ENCODE assay signal across 7 mouse cellular contexts in the genomic region with DNA sequence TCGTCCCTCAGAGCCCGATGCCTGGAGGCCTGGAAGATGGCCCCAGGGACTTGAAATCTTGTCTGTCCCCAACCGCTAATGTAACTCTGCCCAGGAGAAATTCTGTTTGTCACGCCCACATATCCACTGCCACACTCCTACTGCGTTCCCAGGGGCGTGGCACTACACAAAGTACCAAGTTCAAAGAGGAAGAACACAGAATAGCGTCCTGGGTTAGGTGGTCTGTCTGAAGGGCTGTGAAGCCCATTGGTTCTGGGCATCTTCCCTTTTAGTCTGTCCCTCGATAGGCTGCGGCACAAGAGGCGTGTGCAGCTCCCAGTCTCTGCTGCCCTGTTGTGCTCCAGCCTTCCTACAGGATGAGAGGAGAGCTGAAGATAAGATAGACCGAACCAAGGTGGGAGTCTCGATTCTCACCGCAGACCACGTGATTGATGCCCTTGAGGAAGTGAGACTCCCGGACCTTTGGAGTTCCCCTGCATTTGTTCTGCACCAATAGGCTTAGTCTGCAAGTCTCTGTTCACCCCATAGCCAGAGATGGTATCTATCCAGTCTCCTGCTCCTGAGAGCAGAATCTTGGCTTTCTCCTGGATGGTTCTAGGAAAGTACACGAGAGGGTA. TPM values are rescaled to one million over a fixed set of nuclear protein-coding genes. Genes with fewer than 3 reads are reported as not detected.
DNase-seq lines count a peak whose midpoint lies in the region; ATAC-seq and TF ChIP-seq lines count a peak whose summit lies in the region.

No protein-coding gene starts in this region.

- H3K79me3 ChIP-seq in C2C12 (ENCODE audit: low read depth), result no peaks in the 10 kb centered on the region

- H3K36me3 ChIP-seq in C2C12 (ENCODE audit: control insufficient read depth, insufficient read depth), result no peaks in the 10 kb centered on the region
- no peaks in the 10 kb centered on the region for H3K36me3 ChIP-seq in hindbrain, postnatal 0 days (ENCODE audit: insufficient read depth, low read length)
- H3K36me3 ChIP-seq in liver, embryonic 14.5 days (replicated peaks; ENCODE audit: control insufficient read depth, insufficient read depth, low read depth), result no peaks in the 10 kb centered on the region

- no peak for TF ChIP-seq POLR2A in olfactory bulb, adult 2 months (IDR thresholded peaks at IDR 0.05; ENCODE audit: insufficient read depth, low read depth, low read length)

- peak overlapping the region; percentile 36 for H3ac ChIP-seq in C2C12 (ENCODE audit: control insufficient read depth, insufficient read length, low read depth)

- H3K9me3 ChIP-seq in hindbrain, postnatal 0 days (ENCODE audit: low read length), result no peaks in the 10 kb centered on the region
- no peaks in the 10 kb centered on the region for H3K9me3 ChIP-seq in liver, embryonic 14.5 days (ENCODE audit: control insufficient read depth, low read length)

- H3K4me2 ChIP-seq in hindbrain, postnatal 0 days (ENCODE audit: low read depth, low read length), result peak overlapping the region; percentile 95
- H3K4me2 ChIP-seq in liver, embryonic 14.5 days (ENCODE audit: low read depth), result peak overlapping the region; percentile 88

- no peaks in the 10 kb centered on the region for H3K27me3 ChIP-seq in C2C12 (ENCODE audit: control insufficient read depth, insufficient read depth, insufficient read length)
- H3K27me3 ChIP-seq in hindbrain, postnatal 0 days (ENCODE audit: insufficient read depth, low read length), result no peaks in the 10 kb centered on the region; the same call in 1 of the 2 replicates
- H3K27me3 ChIP-seq in liver, embryonic 14.5 days (ENCODE audit: control insufficient read depth, insufficient read depth, low read length), result peaks cover 11% of the 10 kb centered on the region

- ATAC-seq in hindbrain, postnatal 0 days, result peak; percentile 42
- ATAC-seq in liver, embryonic 14.5 days (ENCODE audit: insufficient read depth), result no peak

- TF ChIP-seq EP300 in liver, embryonic 14.5 days (IDR thresholded peaks at IDR 0.05; ENCODE audit: low read depth), result no peak

- peaks cover 5% of the 10 kb centered on the region; the same call in 1 of the 2 replicates for H3K4me1 ChIP-seq in hindbrain, postnatal 0 days (ENCODE audit: insufficient read depth, low read length)
- H3K4me1 ChIP-seq in liver, embryonic 14.5 days (replicated peaks; ENCODE audit: control insufficient read depth in 2 of 2, insufficient read depth in 2 of 2, low read length in 1 of 2), result peaks cover 12 to 13% of the 10 kb centered on the region in 2 experiments; a peak in 3 of 4 replicates
- peaks cover 9% of the 10 kb centered on the region for H3K4me1 ChIP-seq in olfactory bulb, adult 2 months (ENCODE audit: control insufficient read depth, insufficient read depth, low read length)

- no peaks in the 10 kb centered on the region for H3K79me2 ChIP-seq in C2C12 (ENCODE audit: control insufficient read depth, insufficient read depth)

- TF ChIP-seq CTCF in C2C12 (IDR thresholded peaks at IDR 0.05; ENCODE audit: control insufficient read depth, insufficient read depth, insufficient read length), result no peak
- TF ChIP-seq CTCF in hindbrain, postnatal 0 days (IDR thresholded peaks at IDR 0.05; ENCODE audit: low read depth), result no peak
- TF ChIP-seq CTCF in liver, embryonic 14.5 days (IDR thresholded peaks at IDR 0.05; ENCODE audit: low read depth), result no peak
- TF ChIP-seq CTCF in olfactory bulb, adult 2 months (IDR thresholded peaks at IDR 0.05; ENCODE audit: insufficient read depth, low read depth, low read length), result no peak

- H3K27ac ChIP-seq in hindbrain, postnatal 0 days, result peak overlapping the region; percentile 75
- H3K27ac ChIP-seq in liver, embryonic 14.5 days, result no peak overlapping the region
- H3K27ac ChIP-seq in olfactory bulb, adult 2 months (ENCODE audit: insufficient read depth, low read depth, low read length), result no peak overlapping the region

- WGBS in hindbrain, postnatal 0 days, result 3% methylated on average over 16 of the region's 16 CpGs
- 1% methylated on average over 16 of the region's 16 CpGs for WGBS in liver, embryonic 14.5 days (ENCODE audit: insufficient replicate concordance)
- WGBS in olfactory bulb, adult 2 months, result 2% methylated on average over 16 of the region's 16 CpGs

- peak; percentile 92 for DNase-seq in 416B (ENCODE audit: low read depth)
- DNase-seq in embryo, embryonic 9.5 days (ENCODE audit: extremely low spot score), result peak; percentile 32
- DNase-seq in hindbrain, postnatal 0 days (ENCODE audit: low spot score), result peak; percentile 44
- DNase-seq in liver, embryonic 14.5 days (ENCODE audit: low read depth in 3 of 3, low spot score in 3 of 3), result no peak
- DNase-seq in cerebellum, adult 18-20 months, result no peak

- peak overlapping the region; percentile 83 for H3K9ac ChIP-seq in hindbrain, postnatal 0 days (replicated peaks; ENCODE audit: low read length)
- peak overlapping the region; percentile 0; the same call in 1 of the 2 replicates for H3K9ac ChIP-seq in liver, embryonic 14.5 days (replicated peaks)

- H3K4me3 ChIP-seq in C2C12 (ENCODE audit: insufficient read depth, poor library complexity, severe bottlenecking), result peak overlapping the region; percentile 56
- peak overlapping the region; percentile 89 for H3K4me3 ChIP-seq in hindbrain, postnatal 0 days (ENCODE audit: low read length)
- peak overlapping the region; percentile 65 to 66 for H3K4me3 ChIP-seq in liver, embryonic 14.5 days (ENCODE audit: insufficient read depth in 1 of 2, low read depth in 2 of 2, low read length in 2 of 2)
- H3K4me3 ChIP-seq in olfactory bulb, adult 2 months (ENCODE audit: insufficient read depth, low read depth, low read length), result peak overlapping the region; percentile 84

TF ChIP-seq in C2C12, 6 proteins besides CTCF, POLR2A, EP300 and RAD21:
- TF ChIP-seq USF1 (IDR thresholded peaks at IDR 0.05; ENCODE audit: low read depth), result peak; percentile 69
- no peak for TF ChIP-seq FOSL1 (IDR thresholded peaks at IDR 0.05; ENCODE audit: insufficient read depth, low read length, poor library complexity, severe bottlenecking)
TF ChIP-seq in C2C12: peak in this region for 1.

RNA-seq across cellular contexts. Expression of gene Gm12184, which starts 11.8 kb away (rescaled TPM):
- 8.0 TPM for polyA plus RNA-seq in C2C12 (2012; fragmentation: generic; extraction: Trizol)
- total RNA-seq in hindbrain, postnatal 0 days (2014; rRNA removed), result 20.1 and 26.4 TPM in 2 replicates
- 5.7 and 6.0 TPM in 2 replicates for polyA plus RNA-seq in hindbrain, postnatal 0 days (2015; fragmentation: Nextera tagmentation; extraction: Ambion mirVana)
- 9.6 and 12.4 TPM in 2 replicates for polyA plus RNA-seq in liver, embryonic 14.5 days (2012; rRNA removed)
- 1.6 and 2.8 TPM in 2 replicates for polyA plus RNA-seq in liver, embryonic 14.5 days (2014; fragmentation: Nextera tagmentation; extraction: Ambion mirVana)
- not detected in 2 replicates for polyA plus RNA-seq in olfactory bulb, adult 2 months (2012; ENCODE audit: insufficient read depth, insufficient read length, low replicate concordance, missing spikeins)

RNA-seq across cellular contexts. Expression of gene Trim7, which starts 12.3 kb away (rescaled TPM):
- 1.9 TPM for polyA plus RNA-seq in C2C12 (2012; fragmentation: generic; extraction: Trizol)
- 4.0 and 7.7 TPM in 2 replicates for total RNA-seq in hindbrain, postnatal 0 days (2014; rRNA removed)
- 3.7 TPM in 2 replicates for polyA plus RNA-seq in hindbrain, postnatal 0 days (2015; fragmentation: Nextera tagmentation; extraction: Ambion mirVana)
- polyA plus RNA-seq in liver, embryonic 14.5 days (2012; rRNA removed), result 0.09 and 0.23 TPM in 2 replicates
- polyA plus RNA-seq in liver, embryonic 14.5 days (2014; fragmentation: Nextera tagmentation; extraction: Ambion mirVana), result 0.04 and 0.13 TPM in 2 replicates
- not detected in 2 replicates for polyA plus RNA-seq in olfactory bulb, adult 2 months (2012; ENCODE audit: insufficient read depth, insufficient read length, low replicate concordance, missing spikeins)

RNA-seq across cellular contexts. Expression of gene Trim41, which starts 21.1 kb away (rescaled TPM):
- 24.4 TPM for polyA plus RNA-seq in C2C12 (2012; fragmentation: generic; extraction: Trizol)
- total RNA-seq in hindbrain, postnatal 0 days (2014; rRNA removed), result 42.1 and 43.3 TPM in 2 replicates
- polyA plus RNA-seq in hindbrain, postnatal 0 days (2015; fragmentation: Nextera tagmentation; extraction: Ambion mirVana), result 5.5 and 7.1 TPM in 2 replicates
- polyA plus RNA-seq in liver, embryonic 14.5 days (2012; rRNA removed), result 8.2 and 9.2 TPM in 2 replicates
- 1.0 and 1.3 TPM in 2 replicates for polyA plus RNA-seq in liver, embryonic 14.5 days (2014; fragmentation: Nextera tagmentation; extraction: Ambion mirVana)
- not detected in 2 replicates for polyA plus RNA-seq in olfactory bulb, adult 2 months (2012; ENCODE audit: insufficient read depth, insufficient read length, low replicate concordance, missing spikeins)

RNA-seq across cellular contexts. Expression of gene Irgm1, which starts 33.2 kb away (rescaled TPM):
- 9.1 TPM for polyA plus RNA-seq in C2C12 (2012; fragmentation: generic; extraction: Trizol)
- 5.8 and 6.0 TPM in 2 replicates for total RNA-seq in hindbrain, postnatal 0 days (2014; rRNA removed)
- polyA plus RNA-seq in hindbrain, postnatal 0 days (2015; fragmentation: Nextera tagmentation; extraction: Ambion mirVana), result 6.3 and 8.2 TPM in 2 replicates
- 7.6 and 10.4 TPM in 2 replicates for polyA plus RNA-seq in liver, embryonic 14.5 days (2012; rRNA removed)
- polyA plus RNA-seq in liver, embryonic 14.5 days (2014; fragmentation: Nextera tagmentation; extraction: Ambion mirVana), result 15.1 and 16.6 TPM in 2 replicates
- 204 TPM in 1 of 2 replicates, not detected in the other for polyA plus RNA-seq in olfactory bulb, adult 2 months (2012; ENCODE audit: insufficient read depth, insufficient read length, low replicate concordance, missing spikeins)

RNA-seq across cellular contexts. Expression of gene Rack1, which starts 38.2 kb away (rescaled TPM):
- 3,051 TPM for polyA plus RNA-seq in C2C12 (2012; fragmentation: generic; extraction: Trizol)
- 897 and 958 TPM in 2 replicates for total RNA-seq in hindbrain, postnatal 0 days (2014; rRNA removed)
- polyA plus RNA-seq in hindbrain, postnatal 0 days (2015; fragmentation: Nextera tagmentation; extraction: Ambion mirVana), result 324 and 342 TPM in 2 replicates
- 1,100 and 1,184 TPM in 2 replicates for polyA plus RNA-seq in liver, embryonic 14.5 days (2012; rRNA removed)
- 669 and 674 TPM in 2 replicates for polyA plus RNA-seq in liver, embryonic 14.5 days (2014; fragmentation: Nextera tagmentation; extraction: Ambion mirVana)
- polyA plus RNA-seq in olfactory bulb, adult 2 months (2012; ENCODE audit: insufficient read depth, insufficient read length, low replicate concordance, missing spikeins), result 2,873 TPM in 1 of 2 replicates, not detected in the other

Comparison
In these comparisons a context has a peak if more than half of its experiments do, and no peak if none do; other contexts are left out.
1. DNase-seq: peak in 416B (single experiment), embryo, embryonic 9.5 days (single experiment) and hindbrain, postnatal 0 days (single experiment); none in liver, embryonic 14.5 days (0 of 3) and cerebellum, adult 18-20 months (0 of 2).
2. Peak in every context shown above with its lines, with median percentiles within 50 percentile points of each other: H3K4me3 ChIP-seq.